Mouse (Mus musculus) bone marrow, adult 2 months (tissue): ENCODE measurements around the gene Chrna7. TPM values are rescaled to one million over a fixed set of nuclear protein-coding genes. Genes with fewer than 3 reads are reported as not detected.

Experiments
- H3K27ac ChIP-seq: fragments of 200-500 bp; 2 replicates; pipeline ENCODE4 v1.5.1; 2012; ENCODE audit warnings: low read depth, mild to moderate bottlenecking, control low read depth, inconsistent platforms, low read length; ENCODE audit not compliant: control insufficient read depth, poor library complexity, insufficient read depth
- H3K4me1 ChIP-seq: fragments of 200-500 bp; 2 replicates; pipeline ENCODE4 v1.6.1; 2011; ENCODE audit warnings: low read length; ENCODE audit not compliant: control insufficient read depth, insufficient read depth
- H3K4me3 ChIP-seq: fragments of 200-500 bp; replicated peaks from 2 replicates; pipeline ENCODE3; 2011; ENCODE audit warnings: mild to moderate bottlenecking, low read depth, low read length, control low read depth; ENCODE audit not compliant: control insufficient read depth
- CTCF ChIP-seq: fragments of 200-500 bp; IDR thresholded peaks from 2 replicates; pipeline ENCODE4 v1.5.1; 2011; ENCODE audit warnings: low read length, control low read depth; ENCODE audit not compliant: control insufficient read depth, insufficient read depth
- POLR2A ChIP-seq: fragments of 200-500 bp; IDR thresholded peaks from 2 replicates; pipeline ENCODE4 v1.6.1; 2011; ENCODE audit warnings: low read depth, mild to moderate bottlenecking, control low read depth, low read length, borderline replicate concordance; ENCODE audit not compliant: control insufficient read depth
- WGBS: fragments of 180-500 bp; shearing (Covaris S2); methylation state at CpG from one replicate; pipeline ENCODE4 v1.1.7; 2018; 5-methylcytosine and 5-hydroxymethylcytosine counted together
- polyA plus RNA-seq: library from polyadenylated mRNA; stranded (reverse); fragments of >200 nt; gene quantifications from 2 replicates; pipeline ENCODE4 v1.2.4, GENCODE M21; 2011; ENCODE audit warnings: low replicate concordance; ENCODE audit not compliant: missing spikeins, insufficient read depth, insufficient read length

The Chrna7 gene
- not detected in 2 replicates for polyA plus RNA-seq

GRCm38 (mm10) chr7:63212084-63212723 is at the start of gene Chrna7:
TSS of gene Chrna7 (minus strand) at chr7:63212569.
- 2% methylated on average over 56 of the region's 73 CpGs for WGBS

GRCm38 (mm10) chr7:63249404-63249803 is 37.0 kb upstream of the Chrna7 start:
- no peaks in the 10 kb centered on the region for H3K4me1 ChIP-seq
- H3K27ac ChIP-seq: no peak overlapping the region
- no peak overlapping the region for H3K4me3 ChIP-seq
- TF ChIP-seq CTCF: no peak
- TF ChIP-seq POLR2A: no peak
- 69% methylated on average over 2 of the region's 2 CpGs for WGBS

More at GRCm38 (mm10) chr7:63212084-63212723, at the start of gene Chrna7:
- H3K27ac ChIP-seq: no peak within 1 kb of the TSS
- no peak within 1 kb of the TSS for H3K4me3 ChIP-seq
- TF ChIP-seq POLR2A: no peak
- no peak for TF ChIP-seq CTCF
- H3K4me1 ChIP-seq: no peaks in the 10 kb centered on the region

GRCm38 (mm10) chr7:63237852-63238516 is 25.6 kb upstream of the Chrna7 start:
- no peak for TF ChIP-seq CTCF
- no peak for TF ChIP-seq POLR2A
- 64% methylated on average over 3 of the region's 3 CpGs for WGBS
- Histone ChIP-seq H3K4me1 (no peaks in the 10 kb centered on the region), H3K4me3 (no peak overlapping the region), H3K27ac (no peak overlapping the region)

DNA sequence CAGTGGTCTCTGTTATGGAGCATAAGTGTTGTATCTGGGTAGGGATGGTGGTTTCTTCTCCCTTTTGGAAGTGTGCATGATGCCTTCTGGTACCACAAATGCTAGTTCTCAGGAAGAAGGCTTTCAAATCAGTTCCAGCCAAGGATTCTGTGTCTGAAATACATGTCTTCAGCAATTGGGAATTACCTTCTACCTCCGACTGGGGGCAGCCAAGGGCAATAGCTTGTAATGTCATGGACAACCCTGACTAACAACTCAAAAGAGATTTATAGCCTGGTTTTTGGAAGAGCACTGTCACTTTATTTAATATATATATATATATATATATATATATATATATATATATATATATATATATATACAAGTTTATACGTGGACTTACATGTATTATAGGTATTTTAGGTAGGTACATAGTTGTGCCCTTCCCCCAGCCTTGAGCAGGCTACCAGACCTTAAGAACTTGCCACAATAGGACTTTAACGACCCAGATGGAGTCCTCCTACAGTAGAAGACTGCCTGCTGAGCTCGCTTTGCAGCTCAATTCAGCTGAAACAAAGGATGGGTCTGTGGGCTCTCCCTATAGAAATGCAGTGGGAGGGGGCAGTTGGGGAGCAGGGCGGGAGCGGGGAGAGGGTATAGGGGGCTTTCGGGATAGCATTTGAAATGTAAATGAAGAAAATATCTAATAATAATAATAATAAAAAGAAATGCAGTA is 12.9 kb upstream of the Chrna7 start:
- no peaks in the 10 kb centered on the region for H3K4me1 ChIP-seq
- 45% methylated on average over 7 of the region's 7 CpGs for WGBS
- H3K4me3 ChIP-seq: no peak overlapping the region
- TF ChIP-seq POLR2A (no peak), CTCF (no peak)
- no peak overlapping the region for H3K27ac ChIP-seq

GRCm38 (mm10) chr7:63211641-63212083 is 707 bp downstream of the Chrna7 start:
- H3K4me3 ChIP-seq: no peak overlapping the region
- TF ChIP-seq CTCF (no peak), POLR2A (no peak)
- 3% methylated on average over 13 of the region's 13 CpGs for WGBS
- no peaks in the 10 kb centered on the region for H3K4me1 ChIP-seq
- no peak overlapping the region for H3K27ac ChIP-seq

DNA sequence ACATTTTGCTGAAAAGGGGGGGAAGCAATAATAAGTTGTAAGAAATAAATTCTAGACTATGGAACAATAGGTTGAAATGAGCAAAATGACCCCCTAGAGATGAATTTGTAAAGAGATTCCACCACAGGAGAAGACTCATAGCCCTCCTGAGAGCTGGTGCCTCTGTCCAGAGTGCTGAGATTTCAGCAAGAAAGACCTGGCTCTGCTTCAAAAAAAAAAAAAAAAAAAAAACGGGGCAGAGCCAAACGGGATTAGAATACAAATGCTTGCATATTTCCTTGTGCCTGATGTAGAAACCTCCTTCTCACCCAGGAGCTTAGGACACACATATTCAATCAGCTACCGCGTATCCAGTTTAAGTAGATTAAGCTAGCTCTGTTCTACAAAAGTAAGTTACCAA is 2.9 kb downstream of the Chrna7 start:
- no peak overlapping the region for H3K4me3 ChIP-seq
- H3K27ac ChIP-seq: no peak overlapping the region
- 28% methylated on average over 4 of the region's 4 CpGs for WGBS
- H3K4me1 ChIP-seq: no peaks in the 10 kb centered on the region
- TF ChIP-seq POLR2A: no peak
- TF ChIP-seq CTCF: no peak

- Histone ChIP-seq H3K4me3 (no peak overlapping the region), H3K27ac (no peak overlapping the region), H3K4me1 (no peaks in the 10 kb centered on the region)
- 45% methylated on average over 2 of the region's 2 CpGs for WGBS
- TF ChIP-seq POLR2A: no peak
- TF ChIP-seq CTCF: no peak
These were observed 5.2 kb downstream of the Chrna7 start for GRCm38 (mm10) chr7:63207137-63207536.

GRCm38 (mm10) chr7:63195560-63195959 is 16.8 kb downstream of the Chrna7 start:
- H3K4me1 ChIP-seq: no peaks in the 10 kb centered on the region
- TF ChIP-seq POLR2A (no peak), CTCF (no peak)
- 71% methylated on average over 2 of the region's 2 CpGs for WGBS
- no peak overlapping the region for H3K27ac ChIP-seq
- no peak overlapping the region for H3K4me3 ChIP-seq
